Mouse (Mus musculus): Measurements from ENCODE around the gene Timm10. TPM values are rescaled to one million over a fixed set of nuclear protein-coding genes. Genes with fewer than 3 reads are reported as not detected.

The Timm10 gene
- polyA plus RNA-seq, 1 experiment from 2014 or later: 28.5 TPM

- DNase-seq (ENCODE audit: low spot score) (no peak), ATAC-seq (no peak)
- TF ChIP-seq CTCF (IDR thresholded peaks at IDR 0.05) (no peak), EP300 (IDR thresholded peaks at IDR 0.05) (no peak)
- Histone ChIP-seq H3K4me2 (replicated peaks; ENCODE audit: low read depth, low read length) (no peak overlapping the region), H3K9ac (replicated peaks; ENCODE audit: low read depth) (no peak overlapping the region), H3K36me3 (ENCODE audit: insufficient read depth, low read length) (no peaks in the 10 kb centered on the region), H3K9me3 (ENCODE audit: low read length) (no peaks in the 10 kb centered on the region), H3K4me1 (ENCODE audit: insufficient read depth, low read depth, low read length) (peaks cover 3% of the 10 kb centered on the region; the same call in 1 of the 2 replicates), H3K27me3 (replicated peaks; ENCODE audit: insufficient read depth, low read length) (no peaks in the 10 kb centered on the region), H3K27ac (ENCODE audit: low read length) (no peak overlapping the region), H3K4me3 (ENCODE audit: low read depth, low read length) (no peak overlapping the region)
- WGBS: 33% methylated on average over 1 of the region's 1 CpGs
These were observed 18.4 kb downstream of the Timm10 start for GRCm38 (mm10) chr2:84845226-84845625.

- WGBS: 43% methylated on average over 7 of the region's 7 CpGs
- no peak overlapping the region for H3K9ac ChIP-seq (replicated peaks; ENCODE audit: low read depth)
- peak overlapping the region; percentile 74 for H3K27ac ChIP-seq (ENCODE audit: low read length)
- peak; percentile 72 for ATAC-seq
- H3K4me1 ChIP-seq (ENCODE audit: insufficient read depth, low read depth, low read length): peaks cover 3% of the 10 kb centered on the region; the same call in 1 of the 2 replicates
- H3K4me2 ChIP-seq (replicated peaks; ENCODE audit: low read depth, low read length): peak overlapping the region; percentile 38
- H3K9me3 ChIP-seq (ENCODE audit: low read length): no peaks in the 10 kb centered on the region
- no peak overlapping the region for H3K4me3 ChIP-seq (ENCODE audit: low read depth, low read length)
- peak; percentile 85 for TF ChIP-seq EP300 (IDR thresholded peaks at IDR 0.05)
- TF ChIP-seq CTCF (IDR thresholded peaks at IDR 0.05): no peak
- no peaks in the 10 kb centered on the region for H3K27me3 ChIP-seq (replicated peaks; ENCODE audit: insufficient read depth, low read length)
- no peaks in the 10 kb centered on the region for H3K36me3 ChIP-seq (ENCODE audit: insufficient read depth, low read length)
- DNase-seq (ENCODE audit: low spot score): no peak
These were observed 23.8 kb downstream of the Timm10 start for GRCm38 (mm10) chr2:84850407-84851129.

GRCm38 (mm10) chr2:84851130-84852040, 24.6 kb downstream of the Timm10 start:
- H3K9ac ChIP-seq (replicated peaks; ENCODE audit: low read depth): no peak overlapping the region
- H3K36me3 ChIP-seq (ENCODE audit: insufficient read depth, low read length): no peaks in the 10 kb centered on the region

GRCm38 (mm10) chr2:84855732-84856131, 28.9 kb downstream of the Timm10 start:
- 0 out of 2 replicates have a peak, but pooled peaks have one; percentile 18 for ATAC-seq
- 67% methylated on average over 2 of the region's 2 CpGs for WGBS

More at GRCm38 (mm10) chr2:84851130-84852040, 24.6 kb downstream of the Timm10 start:
- H3K4me1 ChIP-seq (ENCODE audit: insufficient read depth, low read depth, low read length): peaks cover 3% of the 10 kb centered on the region; the same call in 1 of the 2 replicates
- peak overlapping the region; percentile 74 for H3K27ac ChIP-seq (ENCODE audit: low read length)
- WGBS: 33% methylated on average over 23 of the region's 23 CpGs
- no peak for TF ChIP-seq EP300 (IDR thresholded peaks at IDR 0.05)
- no peak for TF ChIP-seq CTCF (IDR thresholded peaks at IDR 0.05)
- no peaks in the 10 kb centered on the region for H3K27me3 ChIP-seq (replicated peaks; ENCODE audit: insufficient read depth, low read length)
- no peak overlapping the region for H3K4me3 ChIP-seq (ENCODE audit: low read depth, low read length)
- ATAC-seq (peak; percentile 91), DNase-seq (ENCODE audit: low spot score) (peak; percentile 94)
- H3K4me2 ChIP-seq (replicated peaks; ENCODE audit: low read depth, low read length): peak overlapping the region; percentile 38
- H3K9me3 ChIP-seq (ENCODE audit: low read length): no peaks in the 10 kb centered on the region

GRCm38 (mm10) chr2:84858551-84858950, 31.8 kb downstream of the Timm10 start:
- Histone ChIP-seq H3K27ac (ENCODE audit: low read length) (no peak overlapping the region), H3K36me3 (ENCODE audit: insufficient read depth, low read length) (no peaks in the 10 kb centered on the region), H3K4me3 (ENCODE audit: low read depth, low read length) (no peak overlapping the region), H3K4me1 (ENCODE audit: insufficient read depth, low read depth, low read length) (no peaks in the 10 kb centered on the region), H3K4me2 (replicated peaks; ENCODE audit: low read depth, low read length) (no peak overlapping the region), H3K9ac (replicated peaks; ENCODE audit: low read depth) (no peak overlapping the region), H3K9me3 (ENCODE audit: low read length) (no peaks in the 10 kb centered on the region), H3K27me3 (replicated peaks; ENCODE audit: insufficient read depth, low read length) (no peaks in the 10 kb centered on the region)
- DNase-seq (ENCODE audit: low spot score): no peak
- TF ChIP-seq CTCF (IDR thresholded peaks at IDR 0.05): no peak
- no peak for TF ChIP-seq EP300 (IDR thresholded peaks at IDR 0.05)
- ATAC-seq: no peak
- WGBS: 62% methylated on average over 1 of the region's 1 CpGs

More at GRCm38 (mm10) chr2:84855732-84856131, 28.9 kb downstream of the Timm10 start:
- no peaks in the 10 kb centered on the region for H3K9me3 ChIP-seq (ENCODE audit: low read length)
- H3K36me3 ChIP-seq (ENCODE audit: insufficient read depth, low read length): no peaks in the 10 kb centered on the region
- DNase-seq (ENCODE audit: low spot score): peak; percentile 84
- no peaks in the 10 kb centered on the region for H3K4me1 ChIP-seq (ENCODE audit: insufficient read depth, low read depth, low read length)
- H3K4me2 ChIP-seq (replicated peaks; ENCODE audit: low read depth, low read length): no peak overlapping the region
- no peaks in the 10 kb centered on the region for H3K27me3 ChIP-seq (replicated peaks; ENCODE audit: insufficient read depth, low read length)
- H3K4me3 ChIP-seq (ENCODE audit: low read depth, low read length): no peak overlapping the region
- TF ChIP-seq CTCF (IDR thresholded peaks at IDR 0.05) (peak; percentile 91), EP300 (IDR thresholded peaks at IDR 0.05) (no peak)
- H3K27ac ChIP-seq (ENCODE audit: low read length): no peak overlapping the region
- H3K9ac ChIP-seq (replicated peaks; ENCODE audit: low read depth): no peak overlapping the region

Measured in lung, postnatal 0 days (tissue).